Mouse (Mus musculus) fibroblast of lung, adult 2 months (primary cell): ENCODE results near the gene Gm12794.
"Not testable (repeated sequence)": the region's sequence is repeated elsewhere in the genome, so short reads cannot be mapped to it uniquely, and the experiment has no call there.

Experiments
- DNase-seq: peaks from one replicate; pipeline ENCODE4 v3.0.0-alpha.2; 2011; ENCODE audit warnings: low read depth

Gm12794 gene

DNA sequence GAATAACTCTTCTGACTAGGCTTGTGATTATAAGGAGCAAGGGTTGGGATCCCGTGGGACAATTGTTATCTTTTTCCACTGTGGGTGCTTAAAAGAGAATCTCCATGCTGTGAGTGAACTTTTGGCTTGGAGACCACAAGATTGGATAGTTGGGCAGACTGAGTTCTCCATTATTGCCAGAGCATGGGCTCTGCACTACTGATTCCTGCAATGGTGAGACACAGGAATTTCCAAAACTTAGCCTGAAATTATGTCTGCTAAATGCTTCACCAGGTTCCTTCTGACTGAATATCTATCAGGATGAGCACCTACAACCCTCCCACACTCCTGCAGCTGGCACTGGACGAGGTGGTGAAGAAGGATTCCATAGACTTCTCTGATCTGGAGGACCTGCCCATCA lies at the start of gene Gm12794:
Gene Gm12794 (plus strand): TSS at position 301 of the 400 bp plus-strand sequence.
- not testable (repeated sequence) for DNase-seq

GRCm38 (mm10) chr4:101893656-101894420 lies 46.4 kb upstream of the Gm12794 start, which contains the start of gene C130073F10Rik:
Gene C130073F10Rik, minus strand, starts transcription at chr4:101893789.
- DNase-seq, result no peak

- not testable (repeated sequence) for DNase-seq
These were observed 31.4 kb upstream of the Gm12794 start, which contains the start of gene Gm12800 for GRCm38 (mm10) chr4:101908821-101909220. Gene Gm12800, plus strand, starts transcription at chr4:101909121.

DNA sequence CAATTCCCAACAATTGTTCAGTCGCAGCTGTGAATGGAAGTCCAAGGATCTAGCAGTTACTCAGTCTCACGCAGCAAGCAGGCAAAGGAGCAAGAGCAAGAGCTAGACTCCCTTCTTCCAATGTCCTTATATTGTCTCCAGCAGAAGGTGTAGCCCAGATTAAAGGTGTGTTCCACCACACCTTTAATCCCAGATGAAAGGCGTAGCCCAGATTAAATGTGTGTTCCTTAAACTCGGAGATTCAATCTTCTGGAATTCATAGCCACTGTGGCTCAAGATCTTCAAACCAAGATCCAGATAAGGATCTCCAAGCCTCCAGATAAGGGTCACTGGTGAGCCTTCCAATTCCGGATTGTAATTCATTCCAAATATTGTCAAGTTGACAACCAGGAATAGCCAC lies 40.7 kb downstream of the Gm12794 start, which contains the start of gene Gm12790:
Gene Gm12790 (minus strand): TSS at position 101 of the 400 bp plus-strand sequence.
- DNase-seq, result not testable (repeated sequence)

GRCm38 (mm10) chr4:101985678-101986077 lies 45.5 kb downstream of the Gm12794 start:
- DNase-seq, result no peak

DNA sequence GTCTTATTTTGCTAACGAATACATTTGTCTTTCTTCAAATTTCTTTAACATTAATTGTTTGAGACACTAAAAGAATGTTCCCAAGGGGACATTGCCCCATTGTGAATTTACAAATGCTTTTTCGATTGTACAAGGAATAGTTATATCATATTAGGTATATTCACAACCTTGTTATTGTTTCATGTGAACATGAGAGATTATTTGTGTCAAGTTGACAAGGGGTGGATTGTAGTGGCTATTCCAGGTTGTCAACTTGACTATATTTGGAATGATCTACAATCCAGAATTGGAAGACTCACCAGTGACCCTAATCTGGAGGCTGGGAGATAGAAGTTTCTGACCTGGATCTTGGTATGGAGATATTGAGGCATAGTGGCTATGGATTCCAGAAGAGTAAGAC lies 46.1 kb downstream of the Gm12794 start, which contains the start of gene Gm12789:
Gene Gm12789 (plus strand): TSS at position 301 of the 400 bp plus-strand sequence.
- not testable (repeated sequence) for DNase-seq
